Mouse (Mus musculus) gastrocnemius, adult 18-20 months (tissue): ENCODE measurements around the gene Cd164l2. TPM values are rescaled to one million over a fixed set of nuclear protein-coding genes. Genes with fewer than 3 reads are reported as not detected.

ENCODE experiments used
- DNase-seq: peaks from one replicate; pipeline ENCODE4 v3.0.0; 2021; ENCODE audit warnings: low spot score
- total RNA-seq, 2 experiments: library from RNA; stranded (reverse); gene quantifications; 2 replicates each; pipeline ENCODE4 v1.2.3; 2021

The Cd164l2 gene
- total RNA-seq, 2 experiments from 2014 or later = not detected

- no peak for DNase-seq
These were observed 8.7 kb downstream of the Cd164l2 start for GRCm38 (mm10) chr4:133220656-133221055.

GRCm38 (mm10) chr4:133221701-133222100 is 9.8 kb downstream of the Cd164l2 start:
- no peak for DNase-seq

- no peak for DNase-seq
These were observed 11.9 kb downstream of the Cd164l2 start for GRCm38 (mm10) chr4:133223875-133224274.

- DNase-seq = peak; percentile 67
These were observed 14.1 kb downstream of the Cd164l2 start for GRCm38 (mm10) chr4:133226073-133226472.

- DNase-seq = no peak
These were observed 15.7 kb downstream of the Cd164l2 start for GRCm38 (mm10) chr4:133227636-133228035.

GRCm38 (mm10) chr4:133229582-133229981 is 17.7 kb downstream of the Cd164l2 start:
- no peak for DNase-seq

GRCm38 (mm10) chr4:133233285-133233976 is 21.5 kb downstream of the Cd164l2 start:
- peak; percentile 46 for DNase-seq

- DNase-seq = no peak
These were observed 22.8 kb downstream of the Cd164l2 start for GRCm38 (mm10) chr4:133234771-133235170.

GRCm38 (mm10) chr4:133235415-133235814 is 23.5 kb downstream of the Cd164l2 start:
- DNase-seq = no peak

- no peak for DNase-seq
These were observed 26.0 kb downstream of the Cd164l2 start for GRCm38 (mm10) chr4:133237911-133238310.

GRCm38 (mm10) chr4:133240490-133240921 is 28.6 kb downstream of the Cd164l2 start, which contains the start of gene Map3k6:
Gene Map3k6, plus strand, starts transcription at chr4:133240818.
- DNase-seq = peak; percentile 92

GRCm38 (mm10) chr4:133240934-133241908 is 29.3 kb downstream of the Cd164l2 start:
- DNase-seq = peak; percentile 92

- no peak for DNase-seq
These were observed 30.0 kb downstream of the Cd164l2 start for GRCm38 (mm10) chr4:133241910-133242309.

GRCm38 (mm10) chr4:133242710-133243109 is 30.8 kb downstream of the Cd164l2 start:
- no peak for DNase-seq

- no peak for DNase-seq
These were observed 31.6 kb downstream of the Cd164l2 start for GRCm38 (mm10) chr4:133243538-133243937.

- DNase-seq = no peak
These were observed 32.4 kb downstream of the Cd164l2 start for GRCm38 (mm10) chr4:133244289-133244688.

- DNase-seq = peak; percentile 28
These were observed 35.1 kb downstream of the Cd164l2 start for GRCm38 (mm10) chr4:133247072-133247471.

- no peak for DNase-seq
These were observed 36.0 kb downstream of the Cd164l2 start for GRCm38 (mm10) chr4:133247806-133248449.

- DNase-seq = peak; percentile 88
These were observed 38.7 kb downstream of the Cd164l2 start for GRCm38 (mm10) chr4:133250609-133251008.

GRCm38 (mm10) chr4:133251214-133251613 is 39.3 kb downstream of the Cd164l2 start:
- DNase-seq = no peak

GRCm38 (mm10) chr4:133252089-133252488 is 40.2 kb downstream of the Cd164l2 start:
- DNase-seq = no peak

GRCm38 (mm10) chr4:133253412-133253811 is 41.5 kb downstream of the Cd164l2 start:
- DNase-seq = no peak
